Mouse (Mus musculus) E14TG2a.4 (cell line): ENCODE measurements around the gene 3110082J24Rik.
A peak's percentile ranks its signal among the peaks of the same experiment; 100 is the strongest.
"Not testable (repeated sequence)": the region's sequence is repeated elsewhere in the genome, so short reads cannot be mapped to it uniquely, and the experiment has no call there.

Source experiments
- H3K27me3 ChIP-seq: 2 replicates; pipeline ENCODE4 v1.6.1; 2014; ENCODE audit warnings: low read length, control low read depth; ENCODE audit not compliant: insufficient read depth
- H3K36me3 ChIP-seq: 2 replicates; pipeline ENCODE4 v1.6.1; 2014; ENCODE audit warnings: low read length, control low read depth; ENCODE audit not compliant: insufficient read depth
- H3K4me1 ChIP-seq: replicated peaks from 2 replicates; pipeline ENCODE4 v1.6.1; 2014; ENCODE audit warnings: low read depth, low read length, control low read depth
- H3K4me3 ChIP-seq: replicated peaks from 2 replicates; pipeline ENCODE4 v1.5.1; 2014; ENCODE audit warnings: mild to moderate bottlenecking, low read length
- H3K9me3 ChIP-seq: 2 replicates; pipeline ENCODE4 v1.6.1; 2014; ENCODE audit warnings: low read length, control low read depth
- CTCF ChIP-seq: conservative IDR thresholded peaks from 2 replicates; pipeline ENCODE4 v1.5.1; 2014; ENCODE audit warnings: low read length
- NANOG ChIP-seq: IDR thresholded peaks from 2 replicates; pipeline ENCODE4 v1.6.1; 2014; ENCODE audit warnings: borderline replicate concordance, low read length, mixed read lengths
- POU5F1 ChIP-seq: IDR thresholded peaks from 2 replicates; pipeline ENCODE4 v1.6.1; 2014; ENCODE audit warnings: low read length, borderline replicate concordance

Gene 3110082J24Rik

GRCm38 (mm10) chr5:30072377-30072776 is 33.5 kb downstream of the 3110082J24Rik start:
- peaks cover 47% of the 10 kb centered on the region for H3K36me3 ChIP-seq
- H3K27me3 ChIP-seq: no peaks in the 10 kb centered on the region
- peaks cover 32% of the 10 kb centered on the region for H3K4me1 ChIP-seq
- TF ChIP-seq POU5F1: no peak
- TF ChIP-seq NANOG: no peak
- TF ChIP-seq CTCF: no peak
- no peaks in the 10 kb centered on the region for H3K9me3 ChIP-seq
- peak overlapping the region; percentile 98 for H3K4me3 ChIP-seq

DNA sequence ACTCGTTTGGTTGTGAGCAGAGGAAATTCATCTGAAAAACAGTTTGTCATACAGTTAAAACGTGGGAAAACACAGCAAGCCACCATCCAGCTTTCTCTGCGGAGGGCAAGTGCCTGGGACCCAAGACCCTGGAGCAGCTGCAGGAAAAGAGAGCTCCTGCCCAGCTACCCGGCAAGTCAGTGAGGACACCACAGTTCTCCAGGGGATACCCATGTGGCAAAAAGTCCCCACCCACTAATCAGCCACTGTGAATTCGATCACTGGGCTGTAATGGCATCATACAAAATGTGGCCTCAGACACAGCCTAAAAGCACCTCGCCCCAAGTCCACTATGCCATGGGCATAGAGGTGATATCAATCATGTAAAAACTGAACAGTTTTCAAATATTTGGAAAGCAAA is 34.2 kb downstream of the 3110082J24Rik start:
- Histone ChIP-seq H3K4me3 (peak overlapping the region; percentile 98; the same call in 1 of the 2 replicates), H3K9me3 (no peaks in the 10 kb centered on the region), H3K36me3 (peaks cover 54% of the 10 kb centered on the region), H3K27me3 (no peaks in the 10 kb centered on the region), H3K4me1 (peaks cover 32% of the 10 kb centered on the region)
- TF ChIP-seq NANOG: no peak
- TF ChIP-seq CTCF: no peak
- no peak for TF ChIP-seq POU5F1

GRCm38 (mm10) chr5:30067726-30068125 is 38.2 kb downstream of the 3110082J24Rik start:
- Histone ChIP-seq H3K4me1 (peaks cover 24% of the 10 kb centered on the region), H3K9me3 (no peaks in the 10 kb centered on the region), H3K4me3 (no peak overlapping the region), H3K36me3 (peaks cover 87% of the 10 kb centered on the region), H3K27me3 (no peaks in the 10 kb centered on the region)
- no peak for TF ChIP-seq POU5F1
- TF ChIP-seq NANOG: no peak
- TF ChIP-seq CTCF: no peak

DNA sequence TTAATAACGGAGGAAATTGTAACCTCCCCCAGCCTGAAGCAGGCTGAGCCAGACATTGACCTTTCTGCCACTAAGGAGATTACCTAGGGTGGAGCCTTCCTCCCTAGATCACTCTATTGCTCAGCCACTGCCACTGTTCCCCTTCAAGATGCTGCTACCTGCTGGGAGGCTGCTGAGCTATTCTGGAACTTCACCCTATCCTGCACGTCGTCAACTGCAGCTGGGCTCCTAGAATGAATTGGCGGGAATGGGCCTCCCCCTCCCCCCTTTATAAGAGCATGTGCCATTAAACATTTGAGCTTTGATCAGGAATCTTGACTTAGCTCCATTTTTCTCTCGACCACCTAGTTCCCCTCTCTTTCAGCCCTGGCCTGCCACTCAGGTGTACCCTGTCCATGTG is 46.3 kb downstream of the 3110082J24Rik start:
- not testable (repeated sequence) for H3K27me3 ChIP-seq, H3K4me3 ChIP-seq
- H3K9me3 ChIP-seq: peaks cover 34% of the 10 kb centered on the region
- H3K36me3 ChIP-seq: peaks cover 72% of the 10 kb centered on the region
- H3K4me1 ChIP-seq: peaks cover 20% of the 10 kb centered on the region

GRCm38 (mm10) chr5:30058216-30058731 is 47.6 kb downstream of the 3110082J24Rik start:
- TF ChIP-seq POU5F1 (0 out of 2 replicates have a peak, but pooled peaks have one; percentile 26), NANOG (no peak), CTCF (no peak)
- H3K36me3 ChIP-seq: peaks cover 59% of the 10 kb centered on the region
- H3K9me3 ChIP-seq: peaks cover 34% of the 10 kb centered on the region
- H3K4me1 ChIP-seq: peaks cover 20% of the 10 kb centered on the region
- no peak overlapping the region for H3K4me3 ChIP-seq
- no peaks in the 10 kb centered on the region for H3K27me3 ChIP-seq
